Mouse (Mus musculus) CH12.LX (cell line): ENCODE data around the gene Hist1h3a. TPM values are rescaled to one million over a fixed set of nuclear protein-coding genes. Genes with fewer than 3 reads are reported as not detected.
"Not testable (repeated sequence)": the region's sequence is repeated elsewhere in the genome, so short reads cannot be mapped to it uniquely, and the experiment has no call there.

ENCODE experiments used
- DNase-seq: peaks from one replicate; pipeline ENCODE4 v3.0.0-alpha.2; 2013; ENCODE audit errors: extremely low read depth
- H3K27ac ChIP-seq: 2 replicates; pipeline ENCODE4 v1.5.1; 2012; ENCODE audit warnings: low read depth, mild to moderate bottlenecking, control low read depth, moderate library complexity; ENCODE audit not compliant: insufficient read depth
- H3K27me3 ChIP-seq: replicated peaks from 2 replicates; pipeline ENCODE3; 2012; ENCODE audit warnings: inconsistent platforms
- H3K36me3 ChIP-seq, 2 experiments: replicated peaks in 1 of 2; 2 replicates each; pipeline versions ENCODE3 to v1.6.1; 2012; ENCODE audit warnings: inconsistent platforms in 1 of 2, low read length in 1 of 2, mild to moderate bottlenecking in 1 of 2, mixed read lengths in 1 of 2, moderate library complexity in 1 of 2; ENCODE audit not compliant: control insufficient read depth in 1 of 2, insufficient read depth in 1 of 2
- H3K4me1 ChIP-seq, 2 experiments: 2 replicates each; pipeline ENCODE4 v1.6.1; 2012; ENCODE audit warnings: inconsistent platforms in 1 of 2, moderate library complexity in 1 of 2; ENCODE audit not compliant: insufficient read depth in 2 of 2, control insufficient read depth in 1 of 2
- H3K4me2 ChIP-seq: 2 replicates; pipeline ENCODE4 v1.6.1; 2012; ENCODE audit warnings: low read depth, mild to moderate bottlenecking, control low read depth; ENCODE audit not compliant: poor library complexity, insufficient read depth, severe bottlenecking
- H3K4me3 ChIP-seq, 3 experiments: fragments of 150-350 bp in 1 of 3; sonication (generic) in 1 of 3; replicated peaks in 1 of 3; 2 replicates each; pipeline versions ENCODE3 to v1.5.1; 2011 to 2012; ENCODE audit warnings: low read depth in 2 of 3, low read length in 2 of 3, mild to moderate bottlenecking in 2 of 3, moderate library complexity in 2 of 3, control low read depth in 1 of 3, improper control_type of control experiment in 1 of 3, inconsistent platforms in 1 of 3, mixed read lengths in 1 of 3; ENCODE audit not compliant: poor library complexity in 1 of 3
- H3K79me2 ChIP-seq: replicated peaks from 2 replicates; pipeline ENCODE4 v1.6.1; 2012; ENCODE audit warnings: mild to moderate bottlenecking, moderate library complexity; ENCODE audit not compliant: control insufficient read depth, poor library complexity, insufficient read depth, severe bottlenecking; ENCODE audit errors: extremely low read depth
- H3K9ac ChIP-seq: 2 replicates; pipeline ENCODE4 v1.6.1; 2012; ENCODE audit warnings: low read depth, mild to moderate bottlenecking, control low read depth, moderate library complexity; ENCODE audit not compliant: insufficient read depth
- H3K9me3 ChIP-seq: replicated peaks from 2 replicates; pipeline ENCODE3; 2012; ENCODE audit warnings: low read length, inconsistent platforms, mixed read lengths
- BHLHE40 ChIP-seq: IDR thresholded peaks from 2 replicates; pipeline ENCODE4 v1.6.1; 2011; ENCODE audit warnings: mild to moderate bottlenecking, low read depth, low read length, improper control_type of control experiment
- CHD2 ChIP-seq: IDR thresholded peaks from 2 replicates; pipeline ENCODE4 v1.6.1; 2011; ENCODE audit warnings: low read length, improper control_type of control experiment
- ELF1 ChIP-seq: IDR thresholded peaks from 2 replicates; pipeline ENCODE4 v1.6.1; 2014; ENCODE audit warnings: low read depth, mild to moderate bottlenecking, inconsistent platforms, low read length, improper control_type of control experiment
- ETS1 ChIP-seq: conservative IDR thresholded peaks from 2 replicates; pipeline ENCODE4 v1.6.1; 2012; ENCODE audit warnings: low read depth, mild to moderate bottlenecking, inconsistent platforms, low read length, improper control_type of control experiment, moderate library complexity
- HCFC1 ChIP-seq: IDR thresholded peaks from 2 replicates; pipeline ENCODE4 v1.6.1; 2012; ENCODE audit warnings: low read depth, mild to moderate bottlenecking, inconsistent platforms, low read length, improper control_type of control experiment
- MYC ChIP-seq: IDR thresholded peaks from 2 replicates; pipeline ENCODE4 v1.6.1; 2011; ENCODE audit warnings: low read depth, mild to moderate bottlenecking, improper control_type of control experiment, low read length
- NELFE ChIP-seq: IDR thresholded peaks from 2 replicates; pipeline ENCODE4 v1.6.1; 2011; ENCODE audit warnings: low read depth, low read length, improper control_type of control experiment
- NRF1 ChIP-seq: IDR thresholded peaks from 2 replicates; pipeline ENCODE4 v1.6.1; 2014; ENCODE audit warnings: low read depth, mild to moderate bottlenecking, inconsistent platforms, low read length, improper control_type of control experiment, moderate library complexity
- POLR2A ChIP-seq: IDR thresholded peaks from 2 replicates; pipeline ENCODE4 v1.6.1; 2011; ENCODE audit warnings: low read depth, mild to moderate bottlenecking, improper control_type of control experiment, low read length
- POLR2AphosphoS2 ChIP-seq: IDR thresholded peaks from 2 replicates; pipeline ENCODE4 v1.6.1; 2011; ENCODE audit warnings: low read depth, low read length, improper control_type of control experiment
- RAD21 ChIP-seq: IDR thresholded peaks from 2 replicates; pipeline ENCODE4 v1.6.1; 2011; ENCODE audit warnings: low read depth, mild to moderate bottlenecking, low read length, improper control_type of control experiment, moderate library complexity
- RCOR1 ChIP-seq: conservative IDR thresholded peaks from 2 replicates; pipeline ENCODE4 v1.6.1; 2012; ENCODE audit warnings: low read depth, mild to moderate bottlenecking, inconsistent platforms, low read length, improper control_type of control experiment
- SIN3A ChIP-seq: IDR thresholded peaks from 2 replicates; pipeline ENCODE4 v1.6.1; 2012; ENCODE audit warnings: low read length, improper control_type of control experiment, inconsistent platforms
- SMC3 ChIP-seq: IDR thresholded peaks from 2 replicates; pipeline ENCODE4 v1.6.1; 2011; ENCODE audit warnings: low read depth, low read length, improper control_type of control experiment
- TBP ChIP-seq: conservative IDR thresholded peaks from 2 replicates; pipeline ENCODE4 v1.6.1; 2011; ENCODE audit warnings: low read depth, low read length, improper control_type of control experiment
- TCF12 ChIP-seq: IDR thresholded peaks from 2 replicates; pipeline ENCODE4 v1.6.1; 2014; ENCODE audit warnings: low read depth, mild to moderate bottlenecking, inconsistent platforms, low read length, improper control_type of control experiment
- UBTF ChIP-seq: IDR thresholded peaks from 2 replicates; pipeline ENCODE4 v1.6.1; 2012; ENCODE audit warnings: low read depth, mild to moderate bottlenecking, inconsistent platforms, low read length, improper control_type of control experiment, moderate library complexity
- ZC3H11A ChIP-seq: IDR thresholded peaks from 2 replicates; pipeline ENCODE4 v1.6.1; 2012; ENCODE audit warnings: low read depth, mild to moderate bottlenecking, inconsistent platforms, low read length, improper control_type of control experiment
- ZMIZ1 ChIP-seq: IDR thresholded peaks from 2 replicates; pipeline ENCODE4 v1.6.1; 2012; ENCODE audit warnings: low read depth, mild to moderate bottlenecking, inconsistent platforms, low read length, improper control_type of control experiment
- ZNF384 ChIP-seq: IDR thresholded peaks from 2 replicates; pipeline ENCODE4 v1.6.1; 2012; ENCODE audit warnings: low read depth, low read length, improper control_type of control experiment, inconsistent platforms
- dilution Hi-C: fragments of 300-500 bp; cut with MboI; formaldehyde crosslinking; loops from 2 replicates; pipeline ENCODE4 v1.14.3; 2020; ENCODE audit warnings: low sequenced_read_pairs; ENCODE audit not compliant: extremely low pct_unique_long_range_greater_than_20kb, extremely low pct_ligation_motif_present
- in situ Hi-C: fragments of 300-500 bp; cut with MboI; formaldehyde crosslinking; loops from 3 replicates; pipeline ENCODE4 v1.14.3; 2019; ENCODE audit warnings: low sequenced_read_pairs, low pct_ligation_motif_present, low pct_unique_long_range_greater_than_20kb, mixed read lengths
- polyA plus RNA-seq: library from polyadenylated mRNA; unstranded; fragments of >175 nt; gene quantifications from 2 replicates; pipeline ENCODE4 v1.2.1, GENCODE M21; 2012; ENCODE audit warnings: low read depth; ENCODE audit not compliant: insufficient read length
- total RNA-seq, 2 experiments: library from RNA; depleted of rRNA; stranded (reverse); fragments of 300-350 nt in 1 of 2; fragments of >200 nt in 1 of 2; gene quantifications; 2 replicates each; pipeline ENCODE4 v1.2.3; 2012 to 2014

Hist1h3a gene
- total and polyA plus RNA-seq, 3 experiments = 3.2 to 1,392 (median 78.5) TPM

- no peak for TF ChIP-seq ETS1
- 0 out of 2 replicates have a peak, but pooled peaks have one; percentile 99 for TF ChIP-seq UBTF
- peak; percentile 98 for TF ChIP-seq ZMIZ1
- no peak for TF ChIP-seq ZNF384
- 0 out of 2 replicates have a peak, but pooled peaks have one; percentile 33 for TF ChIP-seq MYC
- TF ChIP-seq ELF1 = no peak
- TF ChIP-seq RCOR1 = no peak
- no peak for TF ChIP-seq ZC3H11A
- TF ChIP-seq RAD21 = no peak
These were observed 10.7 kb downstream of the Hist1h3a start (continued) for GRCm38 (mm10) chr13:23751478-23751956.

DNA sequence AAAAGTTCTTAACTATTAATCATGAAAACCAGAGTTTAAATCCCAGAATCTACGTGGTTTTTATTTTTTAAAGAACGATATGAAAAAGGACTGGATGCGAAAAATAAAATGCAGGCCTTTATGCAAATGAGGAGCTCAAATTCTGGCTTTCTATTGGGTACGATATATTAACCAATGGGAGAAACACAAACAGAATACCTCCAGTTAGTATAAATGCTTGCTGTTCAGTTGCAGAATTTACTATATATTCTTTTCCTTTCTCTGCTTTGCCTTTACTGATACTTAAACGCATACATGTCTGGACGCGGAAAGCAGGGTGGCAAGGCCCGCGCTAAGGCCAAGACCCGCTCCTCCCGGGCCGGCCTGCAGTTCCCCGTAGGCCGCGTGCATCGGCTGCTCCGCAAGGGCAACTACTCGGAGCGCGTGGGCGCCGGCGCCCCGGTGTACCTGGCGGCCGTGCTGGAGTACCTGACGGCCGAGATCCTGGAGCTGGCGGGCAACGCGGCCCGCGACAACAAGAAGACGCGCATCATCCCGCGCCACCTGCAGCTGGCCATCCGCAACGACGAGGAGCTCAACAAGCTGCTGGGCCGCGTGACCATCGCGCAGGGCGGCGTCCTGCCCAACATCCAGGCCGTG, 11.2 kb downstream of the Hist1h3a start, which contains the start of gene Hist1h2ab:
Gene Hist1h2ab (plus strand): TSS at position 288 of the 639 bp plus-strand sequence.
- dilution Hi-C loops = not testable (repeated sequence)
- in situ Hi-C loops = loop anchor here (25.0 kb wide), 1 partner anchor 1714 kb away; the partner anchor contains the start of genes Hist1h2ag, Hist1h2ah, Hist1h2bj and Hist1h2bk
- peaks cover 0 to 34% of the 10 kb centered on the region in 2 experiments; a peak in 2 of 4 replicates for H3K4me1 ChIP-seq

DNA sequence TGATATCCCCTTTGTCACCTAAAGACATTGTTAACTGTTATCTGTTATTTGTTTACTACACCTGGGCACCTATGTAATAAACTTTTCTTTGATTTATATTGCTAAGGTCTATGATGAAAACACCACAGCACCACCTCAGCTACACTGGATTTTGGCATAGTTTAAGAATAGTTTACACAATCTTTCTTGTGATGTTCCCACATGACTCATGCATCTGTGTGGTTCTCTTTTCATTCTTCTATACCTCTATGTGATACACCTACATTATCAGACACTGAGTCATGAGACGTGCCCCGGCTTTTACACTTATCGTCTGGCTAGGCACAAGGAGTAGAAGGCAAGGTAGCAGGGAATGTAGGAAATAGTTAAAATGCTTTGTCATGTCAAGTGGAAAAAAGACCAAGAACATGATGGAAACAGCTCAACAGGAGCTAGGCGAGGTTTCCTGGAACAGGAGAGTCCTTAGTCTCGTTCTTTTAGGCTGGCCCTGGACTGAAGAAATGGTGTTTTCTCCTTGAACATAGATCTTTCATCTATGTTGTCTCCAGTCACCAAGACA, 12.5 kb downstream of the Hist1h3a start:
- Histone ChIP-seq H3K4me1 (peaks cover 0 to 22% of the 10 kb centered on the region in 2 experiments; a peak in 2 of 4 replicates), H3K79me2 (no peaks in the 10 kb centered on the region), H3K27me3 (no peaks in the 10 kb centered on the region), H3K27ac (peak overlapping the region; percentile 65), H3K36me3 (no peaks in the 10 kb centered on the region), H3K9ac (no peak overlapping the region), H3K9me3 (no peaks in the 10 kb centered on the region), H3K4me3 (no peak overlapping the region), H3K4me2 (no peak overlapping the region)
- TF ChIP-seq RCOR1 (no peak), SMC3 (no peak), BHLHE40 (no peak), NRF1 (no peak)
- DNase-seq = no peak
- dilution Hi-C loops (loop anchor here (10.0 kb wide), 1 partner anchor 55 kb away; the partner anchor contains the start of genes Hist1h1t and Hist1h4c), in situ Hi-C loops (loop anchor here (25.0 kb wide), 1 partner anchor 1712 kb away; the partner anchor contains the start of genes Hist1h2ag, Hist1h2ah, Hist1h2bj and Hist1h2bk)

More for the DNA sequence above, 11.2 kb downstream of the Hist1h3a start, which contains the start of gene Hist1h2ab:
- peak within 1 kb of the TSS; percentile 84 for H3K9ac ChIP-seq
- DNase-seq = peak; percentile 82
- TF ChIP-seq SIN3A (0 out of 2 replicates have a peak, but pooled peaks have one; percentile 76), POLR2AphosphoS2 (peak; percentile 97), TBP (peak; percentile 99), ZMIZ1 (peak; percentile 99), TCF12 (peak; percentile 90), UBTF (peak; percentile 99), HCFC1 (peak; percentile 59), POLR2A (peak; percentile 99), CHD2 (peak; percentile 86), NELFE (peak; percentile 99)
- peak within 1 kb of the TSS; percentile 70; the same call in 1 of the 2 replicates for H3K4me2 ChIP-seq
- H3K4me3 ChIP-seq = peak within 1 kb of the TSS in 2 of 3 experiments; percentile 34 to 40
- H3K79me2 ChIP-seq, H3K36me3 ChIP-seq, H3K27me3 ChIP-seq, H3K9me3 ChIP-seq: not testable (repeated sequence)
- peak within 1 kb of the TSS; percentile 95 for H3K27ac ChIP-seq
